Comparison of ENCODE assay signal across 23 mouse cellular contexts in genomic region chr17:30163793-30164192, GRCm38 (mm10).
DNase-seq lines count a peak whose midpoint lies in the region; ATAC-seq and TF ChIP-seq lines count a peak whose summit lies in the region.
"Had no signal": no experiment of that assay in that cellular context is flagged by ENCODE, and none has a peak within 500 bp of the region (broad histone marks: within the 10 kb centered on the region; RNA-seq: fewer than 3 reads in every experiment).

No protein-coding gene starts in this region.

- intact Hi-C loops in heart, postnatal 36 days (cut with DNase I), result no loop called here

- TF ChIP-seq CTCF in thymus, adult 2 months (IDR thresholded peaks at IDR 0.05; ENCODE audit: borderline replicate concordance, control insufficient read depth, extremely low read depth, insufficient read depth, low read length, poor library complexity), result no peak

- no peak for TF ChIP-seq POLR2A in thymus, adult 2 months (IDR thresholded peaks at IDR 0.05; ENCODE audit: control insufficient read depth, extremely low read depth, insufficient read depth, low read length, poor library complexity)

- peak overlapping the region in 1 of 2 experiments; percentile 21; a peak in 2 of 4 replicates for H3K27ac ChIP-seq in heart, embryonic 14.5 days (replicated peaks in 1 of 2; ENCODE audit: control insufficient read depth in 1 of 2, insufficient read depth in 1 of 2, low read depth in 2 of 2, low read length in 2 of 2)
- 0 out of 2 replicates have a peak overlapping the region, but pooled peaks have one; percentile 7 for H3K27ac ChIP-seq in limb, embryonic 15.5 days
- no peak overlapping the region for H3K27ac ChIP-seq in limb, embryonic 10.5 days
- H3K27ac ChIP-seq in thymus, adult 2 months (ENCODE audit: control insufficient read depth, insufficient read depth, low read length), result no peak overlapping the region
- H3K27ac ChIP-seq: embryonic facial prominence, embryonic 12.5 days; embryonic facial prominence, embryonic 15.5 days; forebrain, embryonic 12.5 days; heart, embryonic 15.5 days; intestine, embryonic 15.5 days had no signal

- 52% methylated on average over 6 of the region's 6 CpGs for WGBS in heart, embryonic 14.5 days
- 60% methylated on average over 6 of the region's 6 CpGs for WGBS in limb, embryonic 15.5 days
- WGBS in limb, embryonic 10.5 days, result 82% methylated on average over 6 of the region's 6 CpGs
- 92% methylated on average over 6 of the region's 6 CpGs for WGBS in thymus, adult 2 months

- peak overlapping the region; percentile 18; the same call in 1 of the 2 replicates for H3K9ac ChIP-seq in heart, embryonic 14.5 days (ENCODE audit: low read length)
- H3K9ac ChIP-seq in limb, embryonic 15.5 days, result no peak overlapping the region
- H3K9ac ChIP-seq: embryonic facial prominence, embryonic 12.5 days; embryonic facial prominence, embryonic 15.5 days; forebrain, embryonic 12.5 days; heart, embryonic 15.5 days; intestine, embryonic 15.5 days had no signal

- H3K4me1 ChIP-seq in heart, embryonic 14.5 days (ENCODE audit: control insufficient read depth in 2 of 2, insufficient read depth in 2 of 2, low read length in 2 of 2), result peaks cover 16 to 50% of the 10 kb centered on the region in 2 experiments
- H3K4me1 ChIP-seq in limb, embryonic 15.5 days, result peaks cover 4% of the 10 kb centered on the region; the same call in 1 of the 2 replicates
- peaks cover 10% of the 10 kb centered on the region for H3K4me1 ChIP-seq in limb, embryonic 10.5 days
- peaks cover 7% of the 10 kb centered on the region for H3K4me1 ChIP-seq in thymus, adult 2 months (replicated peaks; ENCODE audit: control insufficient read depth, insufficient read depth, low read length)

- H3K27me3 ChIP-seq in heart, embryonic 14.5 days (ENCODE audit: control insufficient read depth, insufficient read depth, low read length), result no peaks in the 10 kb centered on the region
- no peaks in the 10 kb centered on the region for H3K27me3 ChIP-seq in limb, embryonic 15.5 days
- no peaks in the 10 kb centered on the region for H3K27me3 ChIP-seq in limb, embryonic 10.5 days (ENCODE audit: low read depth, poor library complexity, severe bottlenecking)
- no peaks in the 10 kb centered on the region for H3K27me3 ChIP-seq in thymus, adult 2 months (ENCODE audit: control insufficient read depth, insufficient read depth, low read length)
- H3K27me3 ChIP-seq: embryonic facial prominence, embryonic 12.5 days; embryonic facial prominence, embryonic 15.5 days; forebrain, embryonic 12.5 days; heart, embryonic 15.5 days; intestine, embryonic 15.5 days had no signal

- no peak for ATAC-seq in heart, embryonic 14.5 days (ENCODE audit: insufficient number of reproducible peaks, insufficient read depth, low FRiP score, low read depth)
- ATAC-seq in limb, embryonic 15.5 days (ENCODE audit: insufficient number of reproducible peaks, low FRiP score, low TSS enrichment, low read depth), result no peak
- ATAC-seq: CD4-positive, CD25-positive, alpha-beta regulatory T cell, adult 4 months; forebrain, embryonic 16.5 days; hindbrain, embryonic 16.5 days; intestine, embryonic 15.5 days had no signal

- DNase-seq in heart, adult 11 months, result peak; percentile 82
- no peak for DNase-seq in heart, adult 8-10 months (ENCODE audit: low spot score)
- no peak for DNase-seq in heart, postnatal 36 days
- DNase-seq in limb, embryonic 10.5 days (ENCODE audit: low spot score), result no peak
- peak; percentile 1 for DNase-seq in thymus, postnatal 14 days
- DNase-seq in thymus, adult 2 months, result no peak
- DNase-seq: adrenal gland, adult 2 months; adrenal gland, postnatal 14 days; cerebellum, adult 11 months; cerebellum, adult 2 months; cerebellum, adult 9-11 months; gastrocnemius, postnatal 25 days; kidney, adult 11 months had no signal

- no peaks in the 10 kb centered on the region for H3K36me3 ChIP-seq in heart, embryonic 14.5 days (ENCODE audit: control insufficient read depth, insufficient read depth, low read length)
- H3K36me3 ChIP-seq in limb, embryonic 15.5 days, result peaks cover 3% of the 10 kb centered on the region
- H3K36me3 ChIP-seq in limb, embryonic 10.5 days, result no peaks in the 10 kb centered on the region
- H3K36me3 ChIP-seq in thymus, adult 2 months (ENCODE audit: control insufficient read depth, insufficient read depth, low read length), result no peaks in the 10 kb centered on the region
- H3K36me3 ChIP-seq: embryonic facial prominence, embryonic 12.5 days; embryonic facial prominence, embryonic 15.5 days; heart, embryonic 15.5 days; intestine, embryonic 15.5 days had no signal

- no peak overlapping the region for H3K4me3 ChIP-seq in heart, embryonic 14.5 days (ENCODE audit: control insufficient read depth in 1 of 2, insufficient read depth in 1 of 2, low read depth in 1 of 2, low read length in 2 of 2)
- H3K4me3 ChIP-seq in limb, embryonic 15.5 days, result no peak overlapping the region
- no peak overlapping the region for H3K4me3 ChIP-seq in limb, embryonic 10.5 days
- H3K4me3 ChIP-seq in thymus, adult 2 months (ENCODE audit: control insufficient read depth, insufficient read depth, low read length), result no peak overlapping the region
- H3K4me3 ChIP-seq: embryonic facial prominence, embryonic 12.5 days; embryonic facial prominence, embryonic 15.5 days; forebrain, embryonic 12.5 days; heart, embryonic 15.5 days; intestine, embryonic 15.5 days had no signal

- no peak overlapping the region for H3K4me2 ChIP-seq in heart, embryonic 14.5 days (ENCODE audit: low read length)
- H3K4me2 ChIP-seq in limb, embryonic 15.5 days, result no peak overlapping the region
- H3K4me2 ChIP-seq: embryonic facial prominence, embryonic 12.5 days; embryonic facial prominence, embryonic 15.5 days; forebrain, embryonic 12.5 days; heart, embryonic 15.5 days; intestine, embryonic 15.5 days had no signal

- no peaks in the 10 kb centered on the region for H3K9me3 ChIP-seq in heart, embryonic 14.5 days (ENCODE audit: control insufficient read depth, low read length)
- H3K9me3 ChIP-seq in limb, embryonic 15.5 days, result no peaks in the 10 kb centered on the region
- H3K9me3 ChIP-seq in limb, embryonic 10.5 days (replicated peaks), result no peaks in the 10 kb centered on the region
- H3K9me3 ChIP-seq: embryonic facial prominence, embryonic 12.5 days; embryonic facial prominence, embryonic 15.5 days; forebrain, embryonic 12.5 days; heart, embryonic 15.5 days; intestine, embryonic 15.5 days had no signal

Comparison
In these comparisons a context has a peak if more than half of its experiments do, and no peak if none do; other contexts are left out.
1. DNase-seq: peak in heart, adult 11 months (single experiment) and thymus, postnatal 14 days (single experiment); none in heart, adult 8-10 months (single experiment), heart, postnatal 36 days (0 of 2), limb, embryonic 10.5 days (single experiment) and thymus, adult 2 months (single experiment).